Mouse (Mus musculus): Measurements from ENCODE around the gene Tagln.

Gene Tagln

DNA sequence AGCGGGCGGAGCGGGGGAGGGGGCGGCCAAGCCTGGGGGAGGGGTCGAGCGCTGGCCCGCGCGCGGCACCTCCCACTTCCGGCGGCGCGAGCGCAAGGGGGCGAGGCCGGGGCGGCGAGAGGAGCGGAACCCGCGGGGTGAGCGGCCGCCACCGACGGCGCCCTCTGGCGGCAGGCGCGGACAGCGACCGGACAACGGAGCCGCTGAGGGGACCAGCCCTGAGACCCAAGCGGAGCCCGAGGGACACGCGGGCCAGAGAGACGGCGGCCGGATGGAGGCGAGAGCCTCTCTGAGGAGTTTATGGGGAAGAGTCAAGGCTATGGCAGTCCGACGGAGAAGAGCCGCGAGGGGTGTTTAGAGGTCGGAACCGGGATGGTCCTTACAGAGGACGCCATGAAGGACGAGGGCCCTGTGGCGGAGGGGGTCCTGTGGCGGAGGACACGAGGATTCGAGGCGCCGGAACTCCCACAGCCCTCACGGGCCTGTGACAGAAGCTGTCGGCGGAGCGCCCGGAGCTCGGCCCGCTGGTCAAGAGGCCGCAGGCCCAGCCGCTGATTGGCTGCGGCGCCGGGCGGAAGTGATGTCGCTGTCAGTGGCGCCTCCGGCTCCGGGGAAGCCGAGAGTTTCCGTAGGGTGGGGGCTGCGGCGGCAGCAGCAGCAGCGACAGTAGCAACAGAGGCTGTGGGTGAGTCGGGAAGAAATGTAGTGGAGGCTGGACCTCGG, 29.3 kb downstream of the Tagln start, which contains the start of the genes Pcsk7 and Rnf214:
Gene Pcsk7 (plus strand): TSS at position 143 of the 723 bp plus-strand sequence.
Gene Rnf214 (minus strand): TSS at position 557 of the 723 bp plus-strand sequence.
- peak; percentile 89 for DNase-seq (ENCODE audit: low spot score)

DNA sequence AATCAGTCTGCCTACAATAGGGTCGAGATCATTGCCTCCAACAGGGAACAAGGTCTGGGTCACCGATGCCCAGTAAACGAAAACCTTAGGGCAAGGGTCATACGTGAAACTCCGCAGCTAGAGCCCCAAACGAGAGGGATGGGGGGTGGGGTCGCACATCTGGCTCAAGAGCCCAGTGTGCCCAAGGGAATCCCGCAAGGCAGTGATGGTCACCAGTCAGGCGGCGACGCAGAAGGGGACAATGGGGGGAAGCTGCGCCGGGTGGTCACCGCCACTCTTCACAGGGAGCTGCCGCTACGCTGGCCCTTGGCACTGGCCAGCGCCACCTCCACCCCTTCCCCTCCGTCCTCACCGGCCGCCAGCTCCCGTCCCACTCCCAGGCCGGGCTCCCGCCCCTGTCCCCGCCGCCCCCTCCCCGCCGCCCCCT, 30.0 kb downstream of the Tagln start:
- DNase-seq (ENCODE audit: low spot score): peak; percentile 57

DNA sequence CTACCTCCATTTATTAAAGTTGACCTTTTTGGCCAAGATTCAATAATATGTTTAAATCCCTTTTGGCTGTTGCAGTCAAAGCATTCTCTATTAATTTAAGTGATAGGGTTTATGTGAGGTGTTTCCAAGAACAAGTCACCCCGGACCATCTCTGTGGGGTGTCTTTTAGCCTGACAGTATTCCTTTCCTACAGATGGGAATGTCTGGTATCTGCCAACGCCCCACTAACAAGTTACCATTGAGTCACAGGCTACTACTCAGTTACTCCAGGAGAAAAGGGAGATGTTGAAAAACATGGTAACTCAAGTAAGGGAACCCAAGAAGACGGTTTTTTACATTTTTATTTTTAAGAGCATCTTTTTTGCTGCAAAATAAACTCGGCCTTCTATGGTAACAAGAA, 30.7 kb downstream of the Tagln start:
- DNase-seq (ENCODE audit: low spot score): no peak

DNA sequence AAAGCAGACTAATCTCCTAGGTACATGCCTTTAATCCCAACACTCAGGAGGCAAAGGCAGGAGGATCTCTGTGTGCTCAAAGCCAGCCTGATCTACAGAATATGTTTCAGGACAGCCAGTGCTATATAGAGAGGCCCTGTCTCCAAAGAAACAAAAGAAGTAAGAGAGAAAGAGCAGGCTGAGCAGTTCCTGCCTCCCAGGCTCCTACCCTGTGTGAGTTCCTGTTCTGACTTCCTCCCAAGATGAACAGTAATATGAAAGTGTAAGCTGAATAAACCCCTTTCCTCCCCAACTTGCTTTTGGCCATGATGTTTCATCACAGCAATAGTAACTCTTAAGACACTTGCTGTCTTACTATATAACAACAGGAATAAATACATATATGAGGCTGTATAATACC, 42.2 kb downstream of the Tagln start:
- DNase-seq (ENCODE audit: low spot score): no peak

Data from embryo, embryonic 10.5 days (tissue).